Mouse (Mus musculus) thymus, postnatal 36 days (tissue): ENCODE measurements around the gene Sap30l.

ENCODE experiments used
- DNase-seq, 2 experiments: peaks; one replicate each; pipeline ENCODE4 v3.0.0; 2022; ENCODE audit warnings: mixed read lengths in 2 of 2

Sap30l gene

DNA sequence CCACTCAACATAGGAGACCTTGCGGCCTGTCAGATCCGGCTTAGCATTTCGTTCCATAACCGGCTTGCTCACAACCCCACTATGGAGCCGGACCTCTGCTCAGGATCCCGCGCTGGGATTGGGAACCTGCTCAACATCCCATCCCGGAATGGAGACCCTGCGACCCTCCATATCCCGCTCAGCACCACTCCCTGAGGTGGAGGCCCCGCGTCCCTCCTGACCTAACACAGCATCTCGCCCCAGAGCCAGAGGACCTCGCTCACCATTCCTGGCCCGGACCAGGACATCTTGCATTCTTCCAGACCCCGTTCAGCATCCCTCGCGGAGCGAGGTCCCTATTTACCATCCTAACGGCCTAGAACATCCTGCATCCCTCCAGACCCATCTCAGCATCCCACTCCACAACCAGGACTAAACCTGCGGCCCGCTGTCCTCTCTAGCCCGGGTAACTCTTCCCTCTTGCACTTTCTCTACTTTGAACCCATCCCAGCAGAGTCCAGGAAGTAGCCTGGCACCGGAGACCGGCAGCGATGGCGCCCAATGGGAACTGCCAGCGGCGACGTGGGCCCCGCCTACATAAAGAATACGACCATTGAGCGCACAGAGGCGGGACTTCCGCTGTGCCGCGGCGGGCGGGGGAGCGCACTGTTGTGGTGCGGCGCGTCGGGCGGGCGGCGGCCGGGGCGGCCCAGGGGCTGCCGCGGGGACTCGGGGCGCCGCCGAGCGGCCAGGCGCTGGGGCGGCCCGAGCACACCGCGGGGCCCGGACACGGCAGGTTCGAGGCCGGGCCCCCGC is at the start of gene Sap30l:
Gene Sap30l (plus strand): TSS at position 667 of the 795 bp plus-strand sequence.
- peak; percentile 97 to 98 for DNase-seq

DNA sequence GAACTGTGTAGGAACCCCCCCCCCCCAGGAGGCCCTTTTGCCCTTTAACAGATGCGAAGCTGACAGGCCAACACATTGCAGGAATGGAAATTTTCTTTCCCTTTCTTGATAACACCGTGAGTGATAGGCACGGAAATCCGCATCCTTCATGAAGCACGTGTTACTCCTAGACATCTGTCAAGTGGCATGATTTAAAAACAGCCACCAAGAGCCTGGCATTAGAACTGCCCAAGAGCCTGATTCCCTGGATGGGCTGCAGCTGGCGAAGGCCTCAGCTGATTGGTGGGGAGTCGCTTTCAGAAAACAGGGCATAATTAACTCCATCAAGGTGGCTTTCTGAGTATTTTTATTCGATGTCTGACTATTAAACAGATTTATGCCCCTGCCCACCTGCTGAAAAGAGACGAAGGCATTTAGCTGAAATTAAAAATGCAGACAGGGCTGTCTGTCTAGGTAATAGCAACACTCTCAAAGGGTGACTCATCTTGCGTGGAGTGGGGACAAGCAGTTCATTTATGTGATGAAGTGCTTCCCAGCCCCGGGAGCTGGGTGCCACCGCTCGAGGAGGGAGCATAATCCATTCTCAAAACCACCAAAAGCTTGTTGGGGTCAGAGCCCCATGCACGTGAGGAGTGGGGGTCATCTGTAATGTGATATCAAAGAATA is 47.8 kb upstream of the Sap30l start:
- no peak for DNase-seq

DNA sequence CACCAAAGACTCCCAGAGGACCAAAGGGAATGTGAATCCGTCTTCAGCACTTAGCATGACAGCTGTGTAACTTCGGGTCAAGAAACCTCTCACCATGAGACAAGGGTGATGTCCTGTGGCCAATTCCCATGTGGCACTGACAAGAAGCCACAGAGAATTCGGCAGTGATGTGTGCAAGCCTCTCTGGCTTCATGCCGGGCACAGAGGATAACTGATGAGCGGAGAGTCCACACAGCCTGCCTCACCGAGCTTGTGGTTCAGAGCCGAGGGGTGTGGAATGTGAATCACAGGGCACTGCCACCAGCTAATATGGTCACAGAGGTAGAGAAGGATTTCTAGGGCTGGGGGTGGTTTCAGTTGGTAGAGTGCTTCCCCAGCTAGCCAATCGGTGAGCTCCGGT is 42.8 kb upstream of the Sap30l start:
- no peak for DNase-seq

DNA sequence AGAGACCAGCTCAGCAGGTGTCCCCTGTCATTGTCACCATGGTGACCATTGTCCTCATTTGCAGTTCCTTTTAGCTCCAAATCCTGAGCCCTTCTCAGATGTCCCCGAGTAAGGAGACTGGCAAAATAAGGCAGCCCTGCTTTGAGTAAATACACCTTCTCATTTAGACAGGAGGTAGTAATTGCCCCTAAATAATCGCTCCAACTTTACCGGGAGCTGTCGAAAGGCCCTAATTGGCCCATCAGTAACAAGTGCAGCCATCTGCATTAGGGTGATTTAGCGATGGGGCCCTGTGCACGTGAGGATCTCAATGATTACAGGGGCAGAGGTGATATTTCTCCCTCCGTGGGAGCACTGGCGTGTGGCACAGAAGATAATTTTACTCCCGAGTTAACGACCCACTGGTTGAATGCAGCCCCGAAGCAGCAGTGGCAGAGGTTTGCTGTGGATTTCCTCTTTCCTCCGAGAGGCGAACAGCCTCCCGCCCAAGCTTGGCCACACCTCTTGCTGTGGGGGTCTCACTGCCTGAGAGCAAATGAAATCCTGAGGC is 40.9 kb upstream of the Sap30l start:
- DNase-seq, result no peak

DNA sequence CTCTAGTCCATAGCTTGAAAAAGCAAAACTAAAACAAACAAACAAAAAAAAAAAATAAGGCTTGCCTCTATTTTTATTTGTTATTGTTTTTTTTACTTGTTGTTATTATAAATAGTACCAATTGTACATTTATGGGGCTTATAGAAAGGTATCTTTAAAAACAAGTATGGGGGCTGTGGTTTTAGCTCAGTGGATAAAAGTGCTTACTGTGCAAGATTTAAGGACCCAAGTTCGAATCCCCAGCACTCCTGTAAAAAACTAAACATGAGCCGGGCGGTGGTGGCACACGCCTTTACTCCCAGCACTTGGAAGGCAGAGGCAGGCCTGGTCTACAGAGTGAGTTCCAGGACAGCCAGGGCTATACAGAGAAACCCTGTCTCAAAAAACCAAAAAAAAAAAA is 40.1 kb upstream of the Sap30l start:
- no peak for DNase-seq

DNA sequence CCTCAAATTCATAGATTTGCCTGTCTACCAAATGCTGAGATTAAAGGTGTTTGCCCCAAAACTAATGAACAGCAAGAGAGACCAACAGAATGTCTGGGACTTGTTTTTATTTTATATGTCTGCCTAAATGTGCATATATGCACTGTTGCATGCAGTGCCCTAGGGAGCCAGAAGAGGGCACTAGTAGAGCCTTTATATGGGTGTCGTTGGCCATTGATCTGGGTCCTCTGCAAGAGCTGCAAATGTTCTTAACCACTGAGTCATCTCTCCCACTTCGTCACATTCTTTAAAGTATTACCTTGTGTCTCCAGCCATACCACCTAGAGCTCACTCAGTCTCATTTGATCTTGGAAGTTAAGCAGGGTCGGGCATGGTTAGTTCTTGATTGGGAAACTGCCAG is 37.3 kb upstream of the Sap30l start:
- DNase-seq, result peak in 1 of 2 experiments; percentile 15

DNA sequence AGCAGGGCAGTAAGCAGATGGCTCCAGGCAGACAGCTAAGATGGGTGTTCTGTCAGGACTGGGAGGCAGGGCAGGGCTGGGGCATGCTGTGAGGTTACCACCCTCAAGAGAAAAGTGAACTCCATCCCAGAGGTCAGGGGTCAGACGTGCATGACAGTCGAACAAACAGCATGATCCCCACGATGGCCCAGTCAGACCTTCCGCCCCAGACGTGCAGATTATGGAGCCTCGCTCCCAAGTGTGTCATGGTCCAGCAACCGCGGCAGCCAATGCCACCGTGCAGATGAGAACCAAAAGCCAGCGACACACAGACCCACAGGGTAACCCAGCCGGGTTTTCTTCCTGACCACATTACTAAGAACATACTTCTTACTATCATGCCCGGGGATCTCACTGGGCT is 34.8 kb upstream of the Sap30l start:
- DNase-seq, result no peak

DNA sequence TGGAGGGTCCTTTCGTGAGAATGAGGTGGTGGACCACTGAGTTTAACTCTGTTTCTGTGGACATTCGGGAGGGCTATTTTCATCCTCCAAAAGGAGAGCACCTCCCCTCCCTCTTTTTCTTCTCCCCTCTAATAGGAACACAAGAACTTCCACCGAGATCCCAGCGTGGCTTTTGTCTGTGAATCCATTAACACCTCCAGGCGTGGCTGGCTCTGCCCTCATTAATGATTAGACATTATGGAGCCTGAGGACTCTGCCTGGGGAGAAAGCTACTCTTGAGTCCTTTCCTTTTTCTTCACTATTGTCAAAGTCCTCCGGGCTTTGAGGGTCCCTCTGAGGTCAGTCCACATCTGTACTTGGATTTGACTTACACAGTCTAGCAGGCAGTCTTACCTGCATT is 34.3 kb upstream of the Sap30l start:
- DNase-seq, result no peak

DNA sequence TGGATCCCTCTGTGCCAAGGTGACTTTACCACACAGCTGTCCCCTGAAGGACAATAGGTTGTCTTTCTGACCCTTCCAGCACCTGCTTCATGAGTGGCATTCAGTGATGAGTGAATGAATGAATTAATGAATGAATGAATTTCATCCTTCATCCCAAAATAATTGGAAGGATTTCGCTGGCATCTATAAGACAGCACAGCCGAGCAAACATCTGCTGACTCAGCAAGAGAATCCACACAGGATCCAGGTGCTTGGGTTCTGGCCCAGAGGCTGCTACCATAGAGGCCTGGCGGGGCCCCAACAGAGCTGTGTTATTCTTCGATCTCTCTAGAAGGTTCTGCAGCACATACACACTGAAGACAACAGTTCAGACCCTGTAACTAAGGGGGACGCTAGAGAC is 30.7 kb upstream of the Sap30l start:
- DNase-seq, result no peak

DNA sequence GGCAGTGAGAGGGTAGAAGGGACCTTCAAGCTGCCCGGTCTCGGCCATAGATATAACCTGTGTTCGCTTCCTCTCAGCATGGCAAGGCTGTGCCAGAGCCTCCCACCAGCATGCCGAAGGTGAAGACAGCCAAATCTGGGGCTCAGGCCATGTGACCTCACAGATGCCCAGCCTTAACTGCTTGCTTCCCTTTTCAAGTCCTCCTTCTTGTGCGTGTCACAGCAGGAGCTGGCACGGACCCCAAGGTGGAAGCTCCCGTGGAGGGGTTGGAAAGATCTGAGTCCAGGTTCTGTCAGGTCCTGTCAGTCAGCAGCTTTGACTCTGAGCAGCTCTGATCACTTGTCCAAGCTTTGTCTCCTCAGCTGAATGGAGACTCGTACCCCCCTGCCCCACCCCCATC is 29.8 kb upstream of the Sap30l start:
- DNase-seq, result no peak

DNA sequence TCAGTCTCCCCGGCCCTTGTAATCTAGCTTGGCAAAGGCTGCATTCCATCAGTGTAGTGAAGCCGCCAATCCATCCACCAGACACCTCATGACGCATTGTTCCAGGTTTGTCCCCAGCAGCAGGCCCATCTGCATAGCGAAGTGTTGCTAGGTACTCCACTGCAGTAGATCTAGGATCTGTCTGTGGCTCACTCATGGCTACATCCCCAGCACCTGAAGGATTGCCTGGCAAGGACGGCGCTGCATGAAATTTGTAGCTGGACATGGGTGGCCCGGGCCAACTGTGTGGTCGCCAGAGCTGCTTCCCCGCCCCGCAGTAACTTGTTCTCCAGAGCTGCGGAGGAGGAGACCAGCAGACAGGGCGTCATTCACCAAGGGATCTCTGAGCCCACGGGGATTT is 28.0 kb upstream of the Sap30l start:
- DNase-seq, result no peak

DNA sequence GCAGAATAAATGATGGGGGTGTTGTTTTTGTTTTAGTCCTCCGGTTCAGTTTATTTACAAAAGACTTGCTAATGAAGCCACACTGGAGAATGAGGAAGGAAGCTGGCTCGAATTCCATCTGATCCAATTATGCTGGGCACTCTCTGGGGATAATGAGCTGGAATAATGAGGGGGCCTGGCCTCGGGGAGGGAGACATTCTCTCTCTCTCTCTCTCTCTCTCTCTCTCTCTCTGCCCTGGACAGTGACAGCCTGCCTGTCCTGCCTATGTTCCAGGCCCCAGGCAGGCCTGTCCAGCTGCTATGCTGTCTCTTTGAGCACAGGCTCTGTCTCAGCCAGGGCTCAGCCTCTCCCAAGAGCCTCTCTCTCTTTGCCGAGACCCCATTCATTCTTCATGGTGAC is 27.5 kb upstream of the Sap30l start:
- no peak for DNase-seq

DNA sequence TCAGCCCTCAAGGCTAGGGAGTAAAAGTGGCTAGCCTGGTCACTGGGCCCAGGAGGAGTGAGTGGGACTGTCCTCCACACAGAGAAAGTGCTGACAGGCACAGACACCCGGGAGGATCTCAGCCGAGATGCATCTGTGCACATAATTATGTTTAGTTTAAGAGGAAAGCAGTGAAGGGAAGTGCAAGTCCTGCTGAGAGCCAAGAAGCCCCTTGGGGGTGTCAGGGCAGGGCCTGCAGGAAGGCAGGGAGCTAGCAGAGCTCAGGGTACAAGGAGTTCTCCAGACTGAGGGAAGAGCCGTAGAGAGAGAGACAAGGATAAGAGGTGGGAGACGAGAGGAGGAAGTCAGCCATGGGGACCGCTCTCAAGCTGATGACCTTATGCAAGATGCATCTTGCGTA is 25.6 kb upstream of the Sap30l start:
- DNase-seq, result no peak

DNA sequence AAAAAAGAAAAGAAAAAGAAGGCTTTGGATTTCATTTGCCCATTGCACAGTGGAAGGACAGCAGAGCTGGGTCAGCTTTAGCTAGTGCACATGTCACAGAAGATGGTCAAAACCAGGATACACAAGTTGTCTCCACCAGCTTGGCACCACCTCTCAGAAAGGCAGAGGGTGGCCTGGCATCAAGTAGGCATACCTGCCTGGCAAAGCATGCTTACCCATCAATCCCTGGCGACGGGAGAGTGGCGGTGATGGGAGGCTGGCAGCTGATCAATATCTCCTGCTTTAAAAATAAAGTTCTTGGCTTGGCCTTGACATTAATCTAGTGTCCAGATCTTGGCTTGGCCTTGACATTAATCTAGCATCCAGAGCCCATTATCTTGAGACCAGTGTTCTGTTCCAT is 24.9 kb upstream of the Sap30l start:
- no peak for DNase-seq

DNA sequence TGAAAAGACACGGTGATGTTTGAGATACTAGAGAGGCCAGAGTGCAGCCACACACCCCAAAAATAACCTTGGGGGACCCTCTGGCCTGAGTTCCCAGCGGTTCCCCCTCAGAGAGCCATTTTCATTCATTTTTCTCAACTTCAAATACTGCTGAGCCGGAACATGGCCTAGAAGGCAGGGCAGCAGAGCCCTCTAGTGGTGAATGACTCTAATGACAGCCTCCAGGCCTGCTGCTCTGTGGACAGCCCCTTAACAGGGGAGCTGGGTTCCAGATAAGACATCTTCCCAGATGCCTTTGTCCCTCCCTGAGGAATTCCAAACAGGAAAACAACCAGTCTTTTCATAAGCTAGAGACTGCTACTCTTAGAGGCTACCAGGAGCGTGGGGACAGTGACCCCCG is 23.1 kb upstream of the Sap30l start:
- DNase-seq, result peak; percentile 33 to 35

DNA sequence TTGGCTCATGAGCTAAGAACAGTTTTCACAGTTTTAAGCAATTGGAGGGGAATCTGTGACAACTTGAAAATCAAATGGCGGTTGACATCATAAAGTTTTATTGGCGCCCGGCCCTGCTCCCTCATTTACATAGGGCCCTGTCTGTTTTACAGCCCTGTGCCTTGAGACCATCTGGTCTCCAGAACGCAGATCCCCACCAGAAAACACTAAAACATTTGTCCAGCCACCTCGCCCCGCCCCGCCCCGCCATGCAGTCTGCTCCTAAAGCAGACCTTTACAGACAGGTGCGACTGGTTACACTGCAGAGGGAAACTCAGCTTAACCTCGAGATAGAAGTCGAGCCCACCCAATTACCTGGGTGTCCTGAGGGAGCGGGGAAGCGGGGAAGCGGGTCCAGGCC is 21.6 kb upstream of the Sap30l start:
- DNase-seq, result no peak

DNA sequence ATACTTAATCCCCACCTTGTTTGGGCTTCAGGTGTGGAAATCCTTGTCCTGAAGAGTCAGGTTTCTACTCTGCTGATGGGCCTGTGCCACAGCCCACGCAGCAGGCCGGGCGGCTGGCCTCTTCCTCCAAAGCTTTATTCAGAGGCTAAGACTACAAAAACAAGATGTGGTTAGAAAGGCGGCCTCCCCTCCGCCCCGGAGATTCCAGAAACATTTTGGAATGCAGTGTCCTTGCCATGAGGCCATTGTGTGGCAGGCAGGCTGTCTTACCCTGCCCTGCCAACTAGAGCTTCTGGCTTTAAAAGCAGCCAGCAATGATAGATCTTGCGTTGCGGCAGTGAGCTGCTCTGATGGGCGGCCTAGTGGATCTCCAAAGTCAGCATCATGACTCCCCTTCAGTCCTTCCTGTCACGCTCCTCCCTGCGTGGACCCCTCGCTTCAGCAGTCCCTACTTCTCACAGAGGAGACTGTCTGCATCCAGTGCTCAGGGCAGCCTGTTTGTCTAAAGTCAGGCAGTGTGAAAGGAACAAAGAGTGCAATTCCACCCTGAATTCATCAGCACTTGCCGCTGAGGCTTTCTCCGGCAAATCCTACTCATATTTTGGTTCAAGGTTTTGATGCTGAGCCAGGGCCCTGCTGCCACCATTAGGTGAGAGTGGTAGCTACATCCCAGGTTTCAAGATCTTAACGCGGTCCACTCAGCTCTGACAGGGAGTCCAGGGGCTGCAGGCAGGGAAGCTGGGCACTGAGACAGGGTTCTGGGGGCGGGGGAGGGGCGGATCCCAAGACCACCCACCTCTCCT is 14.6 kb upstream of the Sap30l start:
- DNase-seq, result no peak

DNA sequence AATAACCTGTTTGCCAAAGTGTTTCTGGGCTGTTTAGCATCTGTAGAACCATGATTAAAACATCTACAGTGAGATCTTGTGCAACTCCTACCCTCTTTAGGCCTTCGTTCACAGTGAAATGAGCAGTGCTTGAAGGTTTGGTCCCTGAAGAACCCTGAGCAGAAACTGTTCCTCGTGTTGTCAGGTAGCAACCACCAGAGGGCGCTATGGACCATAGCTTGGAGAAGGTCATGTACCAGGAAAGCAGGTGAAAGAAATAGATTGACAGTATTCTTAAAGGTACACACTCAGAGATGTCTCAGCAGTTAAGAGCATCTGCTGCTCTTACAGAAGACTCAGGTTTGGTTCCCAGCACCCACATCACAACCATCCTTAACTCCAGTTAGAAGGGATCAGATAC is 13.5 kb upstream of the Sap30l start:
- peak; percentile 65 for DNase-seq

DNA sequence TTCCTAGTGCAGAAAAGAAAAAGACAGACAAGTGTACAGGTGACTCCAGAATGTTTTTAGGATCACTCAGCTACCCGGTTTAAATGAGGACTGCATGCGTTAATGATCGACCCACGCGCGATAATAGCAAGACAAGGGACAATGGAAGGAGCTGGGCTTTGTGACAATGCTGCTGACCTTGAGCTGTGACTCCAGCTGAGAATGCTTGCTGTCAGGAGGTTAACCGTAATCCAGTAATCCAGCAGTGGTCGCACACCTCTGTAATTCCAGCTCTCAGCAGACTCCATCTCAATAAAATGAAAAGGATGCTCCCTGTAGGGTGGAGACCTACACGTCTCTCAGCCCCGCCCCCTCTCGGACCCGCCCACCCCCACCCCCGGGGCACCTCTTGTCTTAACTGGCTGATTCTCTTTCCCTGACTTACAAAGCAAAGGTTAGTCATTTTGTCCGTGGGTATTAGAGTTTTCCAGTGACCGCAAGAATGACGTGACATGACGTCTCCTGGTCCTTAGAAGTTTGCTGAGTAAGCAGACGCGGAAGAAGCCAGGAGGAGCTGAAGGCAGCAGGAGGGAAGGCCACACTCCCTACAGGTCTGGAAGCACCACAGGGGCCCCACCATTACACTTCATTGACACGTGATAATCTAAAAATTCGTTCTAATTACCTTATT is 10.4 kb upstream of the Sap30l start:
- no peak for DNase-seq

DNA sequence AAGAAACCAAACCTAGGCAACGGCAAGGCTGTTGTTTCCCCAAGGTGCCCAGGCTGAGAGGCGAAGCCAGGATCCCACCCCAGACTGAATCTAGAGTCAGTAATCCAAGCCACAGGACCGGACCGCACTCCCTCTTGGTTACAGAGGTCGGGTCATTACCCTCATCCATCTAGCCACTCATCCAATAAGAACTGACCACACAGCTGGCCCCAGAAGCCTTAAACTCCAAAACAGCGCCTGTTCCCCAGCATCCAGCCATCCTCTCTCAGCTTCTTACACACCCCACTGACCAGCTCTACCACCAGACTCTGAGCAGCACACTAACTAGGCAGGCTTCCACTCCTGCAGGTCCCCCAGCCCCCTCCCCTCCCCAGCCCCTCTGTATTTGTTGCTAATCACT is 6.4 kb upstream of the Sap30l start:
- no peak for DNase-seq

DNA sequence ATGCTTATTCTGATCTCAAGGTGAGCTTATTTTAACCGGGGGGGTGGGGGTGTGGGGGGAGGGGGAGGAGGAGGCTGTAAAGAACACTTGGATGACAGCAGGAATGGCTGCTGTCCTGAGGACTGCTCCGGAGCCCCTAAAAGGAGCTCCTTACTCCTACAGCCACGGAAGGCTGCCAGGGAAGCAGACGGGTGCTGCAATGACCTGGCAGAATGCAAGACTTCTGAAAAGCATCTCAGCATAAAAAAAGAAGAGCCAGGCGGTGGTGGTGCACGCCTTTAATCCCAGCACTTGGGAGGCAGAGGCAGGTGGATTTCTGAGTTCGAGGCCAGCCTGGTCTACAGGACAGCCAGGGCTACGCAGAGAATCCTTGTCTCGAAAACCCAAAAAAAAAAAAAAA is 3.6 kb upstream of the Sap30l start:
- DNase-seq, result no peak

DNA sequence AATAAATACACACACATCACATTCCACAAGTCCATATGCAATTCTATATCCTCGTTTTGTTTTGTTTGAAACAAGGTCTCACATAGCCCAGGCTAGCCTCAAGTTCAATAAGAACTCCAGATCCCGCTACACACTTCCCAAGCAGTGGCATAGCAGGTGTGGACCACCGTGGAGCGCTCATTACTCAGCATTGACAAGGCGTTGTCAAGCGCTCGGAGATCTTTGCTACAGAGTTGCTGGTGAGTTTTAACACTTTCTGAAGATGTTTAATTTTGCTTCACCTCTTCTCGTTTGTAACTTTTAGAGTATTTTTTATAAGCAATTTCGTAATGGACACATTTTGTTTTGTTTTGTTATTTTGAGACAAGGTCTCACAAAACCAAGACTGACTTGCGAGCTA is 2.0 kb upstream of the Sap30l start:
- no peak for DNase-seq
